Mouse (Mus musculus): ENCODE results near the gene Cnot4.
A peak's percentile ranks its signal among the peaks of the same experiment; 100 is the strongest.
"Not testable (repeated sequence)": the region's sequence is repeated elsewhere in the genome, so short reads cannot be mapped to it uniquely, and the experiment has no call there.

The Cnot4 gene

GRCm38 (mm10) chr6:35133579-35134488 is at the start of gene Cnot4:
TSS of gene Cnot4 (minus strand) at chr6:35133724.
- DNase-seq (ENCODE audit: low read depth, low spot score), result peak; percentile 95

- DNase-seq (ENCODE audit: low read depth, low spot score), result not testable (repeated sequence)
Observed at GRCm38 (mm10) chr6:35179299-35179698, 45.8 kb upstream of the Cnot4 start.

- peak; percentile 24 for DNase-seq (ENCODE audit: low read depth, low spot score)
Observed at GRCm38 (mm10) chr6:35177650-35178272, 44.2 kb upstream of the Cnot4 start.

- peak; percentile 73 for DNase-seq (ENCODE audit: low read depth, low spot score)
Observed at GRCm38 (mm10) chr6:35176979-35177649, 43.6 kb upstream of the Cnot4 start, which contains the start of gene Nup205. TSS of gene Nup205 (plus strand) at chr6:35177421.

- DNase-seq (ENCODE audit: low read depth, low spot score), result no peak
Observed at GRCm38 (mm10) chr6:35173181-35173580, 39.7 kb upstream of the Cnot4 start.

GRCm38 (mm10) chr6:35172028-35172427 is 38.5 kb upstream of the Cnot4 start:
- not testable (repeated sequence) for DNase-seq (ENCODE audit: low read depth, low spot score)

- no peak for DNase-seq (ENCODE audit: low read depth, low spot score)
Observed at GRCm38 (mm10) chr6:35169250-35169649, 35.7 kb upstream of the Cnot4 start.

- no peak for DNase-seq (ENCODE audit: low read depth, low spot score)
Observed at GRCm38 (mm10) chr6:35154540-35154939, 21.0 kb upstream of the Cnot4 start.

- DNase-seq (ENCODE audit: low read depth, low spot score), result no peak
Observed at GRCm38 (mm10) chr6:35147726-35148422, 14.3 kb upstream of the Cnot4 start.

GRCm38 (mm10) chr6:35145569-35145968 is 12.0 kb upstream of the Cnot4 start:
- DNase-seq (ENCODE audit: low read depth, low spot score), result no peak

GRCm38 (mm10) chr6:35140351-35140750 is 6.8 kb upstream of the Cnot4 start:
- DNase-seq (ENCODE audit: low read depth, low spot score), result no peak

GRCm38 (mm10) chr6:35134844-35135243 is 1.3 kb upstream of the Cnot4 start:
- DNase-seq (ENCODE audit: low read depth, low spot score), result no peak

- no peak for DNase-seq (ENCODE audit: low read depth, low spot score)
Observed at GRCm38 (mm10) chr6:35133246-35133578, 312 bp downstream of the Cnot4 start.

GRCm38 (mm10) chr6:35132806-35133205 is 718 bp downstream of the Cnot4 start:
- no peak for DNase-seq (ENCODE audit: low read depth, low spot score)

- DNase-seq (ENCODE audit: low read depth, low spot score), result no peak
Observed at GRCm38 (mm10) chr6:35122488-35122887, 11.0 kb downstream of the Cnot4 start.

- no peak for DNase-seq (ENCODE audit: low read depth, low spot score)
Observed at GRCm38 (mm10) chr6:35121925-35122324, 11.6 kb downstream of the Cnot4 start.

- DNase-seq (ENCODE audit: low read depth, low spot score), result no peak
Observed at GRCm38 (mm10) chr6:35102457-35102856, 31.1 kb downstream of the Cnot4 start.

GRCm38 (mm10) chr6:35084927-35085326 is 48.6 kb downstream of the Cnot4 start:
- DNase-seq (ENCODE audit: low read depth, low spot score), result no peak

- no peak for DNase-seq (ENCODE audit: low read depth, low spot score)
Observed at GRCm38 (mm10) chr6:35075148-35075547, 58.4 kb downstream of the Cnot4 start.

GRCm38 (mm10) chr6:35071261-35071660 is 62.3 kb downstream of the Cnot4 start:
- no peak for DNase-seq (ENCODE audit: low read depth, low spot score)

GRCm38 (mm10) chr6:35062446-35062845 is 71.1 kb downstream of the Cnot4 start:
- DNase-seq (ENCODE audit: low read depth, low spot score), result no peak

- no peak for DNase-seq (ENCODE audit: low read depth, low spot score)
Observed at GRCm38 (mm10) chr6:35043127-35043526, 90.4 kb downstream of the Cnot4 start.
